Mouse (Mus musculus): Measurements from ENCODE around the gene Clba1. TPM values are rescaled to one million over a fixed set of nuclear protein-coding genes. Genes with fewer than 3 reads are reported as not detected.

The Clba1 gene
- polyA plus RNA-seq (2015; fragmentation: Nextera tagmentation; extraction: Ambion mirVana), result 21.7 and 24.2 TPM in 2 replicates

DNA sequence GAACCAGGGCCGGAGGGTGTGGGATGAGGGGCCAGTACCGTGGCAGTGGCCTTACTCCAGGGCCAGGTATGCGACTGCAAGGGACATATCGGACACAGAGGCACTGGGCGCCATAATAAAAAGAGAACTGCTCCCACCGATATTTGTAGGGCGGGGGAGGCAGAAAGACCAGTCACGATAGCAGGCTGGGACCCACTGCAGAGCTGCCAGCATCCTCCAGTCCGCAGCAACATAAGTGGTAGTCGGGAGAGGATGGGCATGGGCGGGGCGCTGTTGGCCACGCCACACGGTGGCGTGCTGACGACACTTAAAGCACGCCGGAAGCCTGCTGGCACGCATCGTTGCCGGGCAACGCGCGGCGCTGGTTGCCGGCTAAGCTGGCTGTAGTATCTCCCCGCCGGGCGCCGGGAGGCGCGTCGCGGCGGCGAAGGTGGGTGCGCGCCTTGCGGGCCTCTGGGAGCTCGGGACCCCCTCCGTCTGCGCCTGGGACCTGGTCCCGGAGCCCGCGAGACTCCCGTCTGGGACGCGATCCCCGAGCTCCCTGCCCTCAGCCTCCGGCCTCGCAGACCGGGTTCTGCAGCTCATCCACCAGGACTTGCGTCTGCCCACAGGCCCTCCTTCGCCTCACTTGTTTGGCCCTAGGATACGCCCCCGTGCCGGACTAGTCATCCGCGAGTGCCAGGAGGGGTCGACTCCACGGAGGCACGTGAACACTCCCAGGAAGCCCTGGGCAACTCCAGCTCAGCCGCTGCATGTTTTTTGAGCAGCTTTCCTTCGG, at the start of gene Clba1:
Gene Clba1 (plus strand): TSS at position 351 of the 778 bp plus-strand sequence.
- Histone ChIP-seq H3K27ac (ENCODE audit: low read depth, low read length) (peak within 1 kb of the TSS; percentile 83), H3K36me3 (ENCODE audit: control insufficient read depth, insufficient read depth, low read length) (no peaks in the 10 kb centered on the region; the same call in 1 of the 2 replicates), H3K4me2 (ENCODE audit: low read length) (peak within 1 kb of the TSS; percentile 88), H3K9ac (ENCODE audit: low read depth, low read length) (peak within 1 kb of the TSS; percentile 63), H3K9me3 (ENCODE audit: control insufficient read depth, low read length) (no peaks in the 10 kb centered on the region), H3K4me1 (ENCODE audit: control insufficient read depth, insufficient read depth, low read depth, low read length) (peaks cover 17% of the 10 kb centered on the region), H3K27me3 (replicated peaks; ENCODE audit: control insufficient read depth, insufficient read depth, low read length) (no peaks in the 10 kb centered on the region), H3K4me3 (ENCODE audit: low read length) (peak within 1 kb of the TSS; percentile 56)
- under 1% methylated on average over 64 of the region's 64 CpGs for WGBS
- ATAC-seq, result peak; percentile 95

DNA sequence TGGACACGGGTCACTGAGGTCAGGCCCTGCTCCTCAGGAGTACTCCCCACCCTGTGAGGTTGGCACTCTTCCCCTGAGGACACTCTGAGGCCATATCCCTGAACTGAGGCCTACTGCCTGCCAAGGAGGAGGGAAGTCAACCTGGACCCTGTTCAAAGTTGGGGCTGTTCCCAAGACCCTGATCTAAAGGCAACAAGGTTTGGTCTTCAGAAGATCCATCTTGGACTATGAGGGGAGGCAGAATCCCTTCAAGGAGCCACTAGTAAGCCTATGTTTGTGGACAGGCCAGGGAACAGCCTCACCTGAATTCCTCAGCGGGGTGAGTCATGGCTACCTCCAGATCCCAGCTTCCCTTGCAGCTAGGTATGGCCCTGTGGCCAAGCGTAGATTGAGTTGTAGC, 49.3 kb upstream of the Clba1 start:
- Histone ChIP-seq H3K27me3 (replicated peaks; ENCODE audit: control insufficient read depth, insufficient read depth, low read length) (no peaks in the 10 kb centered on the region), H3K36me3 (ENCODE audit: control insufficient read depth, insufficient read depth, low read length) (no peaks in the 10 kb centered on the region), H3K9me3 (ENCODE audit: control insufficient read depth, low read length) (no peaks in the 10 kb centered on the region; the same call in 1 of the 2 replicates), H3K4me1 (ENCODE audit: control insufficient read depth, insufficient read depth, low read depth, low read length) (no peaks in the 10 kb centered on the region), H3K27ac (ENCODE audit: low read depth, low read length) (no peak overlapping the region), H3K4me3 (ENCODE audit: low read length) (no peak overlapping the region), H3K4me2 (ENCODE audit: low read length) (no peak overlapping the region), H3K9ac (ENCODE audit: low read depth, low read length) (no peak overlapping the region)
- WGBS, result 81% methylated on average over 3 of the region's 3 CpGs
- no peak for ATAC-seq

DNA sequence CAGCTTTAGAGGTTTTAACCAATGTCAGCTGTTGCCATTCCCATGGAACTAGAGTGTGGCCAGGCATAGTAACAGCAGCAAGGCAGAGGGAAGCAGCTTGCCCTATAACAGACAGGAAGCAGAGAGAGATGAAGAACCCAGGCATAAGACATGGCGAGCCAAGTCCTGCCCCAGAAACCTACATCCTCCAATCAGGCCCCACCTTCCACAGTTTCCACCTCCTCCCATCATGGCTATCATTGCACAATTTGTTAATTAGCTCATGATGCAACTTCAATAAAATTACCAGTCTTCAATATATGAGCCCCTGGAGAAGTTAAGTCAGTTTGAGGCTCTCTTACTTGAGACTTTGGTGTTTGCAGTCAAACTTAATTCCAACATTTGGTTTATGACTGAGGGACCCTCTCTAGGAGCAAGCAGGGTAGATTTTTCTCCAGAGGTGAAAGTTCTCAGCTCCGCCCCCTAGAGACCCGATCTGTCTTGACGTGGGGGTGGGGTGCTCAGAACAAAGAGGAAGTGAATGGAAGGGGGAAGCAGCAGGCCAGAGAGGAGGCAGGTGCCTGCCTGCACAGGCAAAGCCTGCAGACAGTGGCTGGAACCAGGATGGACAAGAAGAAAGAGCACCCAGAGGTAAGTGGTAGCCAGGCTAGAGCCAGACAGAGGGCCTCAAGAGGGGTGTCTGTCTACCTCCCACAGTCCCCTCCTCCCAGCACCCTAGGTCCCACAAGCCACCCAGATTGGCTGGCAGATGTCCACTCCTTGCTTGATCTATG, 48.4 kb upstream of the Clba1 start, which contains the start of gene Pld4:
Gene Pld4 (plus strand): TSS at position 502 of the 773 bp plus-strand sequence.
- no peaks in the 10 kb centered on the region for H3K36me3 ChIP-seq (ENCODE audit: control insufficient read depth, insufficient read depth, low read length)
- no peak within 1 kb of the TSS for H3K4me3 ChIP-seq (ENCODE audit: low read length)
- H3K9ac ChIP-seq (ENCODE audit: low read depth, low read length), result no peak within 1 kb of the TSS
- no peak within 1 kb of the TSS for H3K27ac ChIP-seq (ENCODE audit: low read depth, low read length)
- no peak for ATAC-seq
- no peaks in the 10 kb centered on the region; the same call in 1 of the 2 replicates for H3K9me3 ChIP-seq (ENCODE audit: control insufficient read depth, low read length)
- no peaks in the 10 kb centered on the region for H3K27me3 ChIP-seq (replicated peaks; ENCODE audit: control insufficient read depth, insufficient read depth, low read length)
- H3K4me1 ChIP-seq (ENCODE audit: control insufficient read depth, insufficient read depth, low read depth, low read length), result no peaks in the 10 kb centered on the region
- WGBS, result 42% methylated on average over 4 of the region's 4 CpGs
- H3K4me2 ChIP-seq (ENCODE audit: low read length), result no peak within 1 kb of the TSS

DNA sequence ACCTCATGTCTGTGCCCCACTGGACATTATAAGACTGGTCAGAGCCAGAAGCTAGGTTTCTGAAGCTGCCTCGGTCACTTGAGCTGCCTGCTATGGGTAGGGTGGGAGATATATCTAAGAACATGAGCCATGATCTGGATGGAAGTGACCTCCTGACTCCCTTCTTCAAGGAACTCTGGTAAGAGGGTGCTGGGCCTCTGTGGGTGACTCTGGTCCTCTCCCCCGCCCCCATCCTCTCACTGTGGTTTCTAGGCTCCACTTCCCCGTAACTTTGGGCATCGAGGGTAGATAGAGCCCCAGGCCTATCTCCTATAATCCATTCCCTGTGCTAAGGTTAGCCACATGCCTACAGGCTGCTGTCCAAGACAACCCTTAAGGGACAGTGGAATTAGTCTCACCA, 47.3 kb upstream of the Clba1 start:
- Histone ChIP-seq H3K36me3 (ENCODE audit: control insufficient read depth, insufficient read depth, low read length) (no peaks in the 10 kb centered on the region), H3K27ac (ENCODE audit: low read depth, low read length) (no peak overlapping the region), H3K4me1 (ENCODE audit: control insufficient read depth, insufficient read depth, low read depth, low read length) (no peaks in the 10 kb centered on the region), H3K27me3 (replicated peaks; ENCODE audit: control insufficient read depth, insufficient read depth, low read length) (no peaks in the 10 kb centered on the region), H3K4me2 (ENCODE audit: low read length) (no peak overlapping the region), H3K4me3 (ENCODE audit: low read length) (no peak overlapping the region), H3K9ac (ENCODE audit: low read depth, low read length) (no peak overlapping the region), H3K9me3 (ENCODE audit: control insufficient read depth, low read length) (no peaks in the 10 kb centered on the region; the same call in 1 of the 2 replicates)
- ATAC-seq, result no peak
- WGBS, result 95% methylated on average over 4 of the region's 4 CpGs

DNA sequence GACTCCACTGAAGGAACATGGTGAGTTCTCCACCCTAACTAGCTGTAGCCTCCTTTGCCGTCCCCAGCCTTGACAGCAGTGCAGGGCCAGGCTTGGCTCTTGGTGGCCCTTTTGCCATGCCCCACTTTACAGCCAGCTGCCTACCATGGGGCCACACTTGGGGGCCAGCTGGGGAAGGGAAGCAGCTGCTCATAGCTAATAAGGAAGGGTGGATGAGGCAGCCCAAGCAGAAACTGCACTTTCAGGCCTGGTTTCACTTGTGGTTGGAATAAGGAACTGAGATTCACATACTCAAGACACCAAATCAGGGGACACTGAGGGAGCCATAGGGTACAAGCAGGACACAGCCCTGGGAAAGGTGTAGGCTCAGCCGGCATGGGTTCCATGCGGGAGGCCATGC, 46.7 kb upstream of the Clba1 start:
- Histone ChIP-seq H3K27me3 (replicated peaks; ENCODE audit: control insufficient read depth, insufficient read depth, low read length) (no peaks in the 10 kb centered on the region), H3K36me3 (ENCODE audit: control insufficient read depth, insufficient read depth, low read length) (no peaks in the 10 kb centered on the region), H3K27ac (ENCODE audit: low read depth, low read length) (no peak overlapping the region), H3K4me2 (ENCODE audit: low read length) (no peak overlapping the region), H3K4me1 (ENCODE audit: control insufficient read depth, insufficient read depth, low read depth, low read length) (no peaks in the 10 kb centered on the region), H3K9ac (ENCODE audit: low read depth, low read length) (no peak overlapping the region), H3K4me3 (ENCODE audit: low read length) (no peak overlapping the region), H3K9me3 (ENCODE audit: control insufficient read depth, low read length) (no peaks in the 10 kb centered on the region; the same call in 1 of the 2 replicates)
- no peak for ATAC-seq
- 86% methylated on average over 3 of the region's 3 CpGs for WGBS

DNA sequence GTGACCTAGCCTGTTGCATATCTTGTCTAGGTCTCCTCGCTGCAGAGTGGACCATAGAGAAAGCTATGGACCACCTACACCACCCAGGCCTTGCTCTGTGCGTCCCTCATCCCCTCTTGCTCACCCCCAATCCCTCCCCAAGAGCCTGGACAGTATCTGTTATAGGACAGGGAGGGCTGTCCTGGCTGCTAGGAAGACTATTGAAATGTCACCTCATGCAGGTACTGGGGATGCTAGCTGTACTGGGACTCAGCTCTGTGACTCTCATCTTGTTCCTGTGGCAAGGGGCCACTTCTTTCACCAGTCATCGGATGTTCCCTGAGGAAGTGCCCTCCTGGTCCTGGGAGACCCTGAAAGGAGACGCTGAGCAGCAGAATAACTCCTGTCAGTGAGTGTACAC, 45.6 kb upstream of the Clba1 start:
- no peak overlapping the region for H3K4me2 ChIP-seq (ENCODE audit: low read length)

DNA sequence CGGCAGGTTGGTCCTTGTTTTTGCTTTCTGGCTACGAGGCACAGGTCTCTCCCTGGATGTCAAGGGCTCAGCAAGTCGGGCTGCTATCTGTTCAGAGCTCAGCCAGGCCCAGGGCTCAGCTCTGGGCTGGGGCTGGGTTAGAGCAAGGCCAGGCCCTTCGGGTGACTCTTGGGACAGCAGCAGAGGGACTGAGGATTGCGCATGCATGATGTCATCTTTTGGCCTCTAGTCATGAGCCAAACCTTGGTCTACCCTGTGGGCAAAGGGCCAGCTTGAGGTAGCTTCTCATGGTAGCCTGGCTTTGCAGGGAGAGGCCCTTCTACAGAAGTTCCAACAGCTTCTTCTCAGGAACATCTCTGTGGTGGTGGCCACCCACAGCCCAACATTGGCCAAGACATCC, 44.6 kb upstream of the Clba1 start:
- 82% methylated on average over 5 of the region's 5 CpGs for WGBS
- no peak overlapping the region for H3K27ac ChIP-seq (ENCODE audit: low read depth, low read length)
- no peak overlapping the region for H3K4me2 ChIP-seq (ENCODE audit: low read length)
- no peaks in the 10 kb centered on the region for H3K27me3 ChIP-seq (replicated peaks; ENCODE audit: control insufficient read depth, insufficient read depth, low read length)
- ATAC-seq, result no peak
- H3K4me1 ChIP-seq (ENCODE audit: control insufficient read depth, insufficient read depth, low read depth, low read length), result no peaks in the 10 kb centered on the region
- H3K9ac ChIP-seq (ENCODE audit: low read depth, low read length), result no peak overlapping the region
- H3K4me3 ChIP-seq (ENCODE audit: low read length), result no peak overlapping the region
- H3K36me3 ChIP-seq (ENCODE audit: control insufficient read depth, insufficient read depth, low read length), result no peaks in the 10 kb centered on the region
- H3K9me3 ChIP-seq (ENCODE audit: control insufficient read depth, low read length), result no peaks in the 10 kb centered on the region

More for the DNA sequence above, 45.6 kb upstream of the Clba1 start:
- no peaks in the 10 kb centered on the region for H3K4me1 ChIP-seq (ENCODE audit: control insufficient read depth, insufficient read depth, low read depth, low read length)
- no peak overlapping the region for H3K4me3 ChIP-seq (ENCODE audit: low read length)
- WGBS, result 87% methylated on average over 4 of the region's 4 CpGs
- H3K27ac ChIP-seq (ENCODE audit: low read depth, low read length), result no peak overlapping the region
- H3K9me3 ChIP-seq (ENCODE audit: control insufficient read depth, low read length), result no peaks in the 10 kb centered on the region
- H3K36me3 ChIP-seq (ENCODE audit: control insufficient read depth, insufficient read depth, low read length), result no peaks in the 10 kb centered on the region
- ATAC-seq, result no peak
- H3K27me3 ChIP-seq (replicated peaks; ENCODE audit: control insufficient read depth, insufficient read depth, low read length), result no peaks in the 10 kb centered on the region
- no peak overlapping the region for H3K9ac ChIP-seq (ENCODE audit: low read depth, low read length)

DNA sequence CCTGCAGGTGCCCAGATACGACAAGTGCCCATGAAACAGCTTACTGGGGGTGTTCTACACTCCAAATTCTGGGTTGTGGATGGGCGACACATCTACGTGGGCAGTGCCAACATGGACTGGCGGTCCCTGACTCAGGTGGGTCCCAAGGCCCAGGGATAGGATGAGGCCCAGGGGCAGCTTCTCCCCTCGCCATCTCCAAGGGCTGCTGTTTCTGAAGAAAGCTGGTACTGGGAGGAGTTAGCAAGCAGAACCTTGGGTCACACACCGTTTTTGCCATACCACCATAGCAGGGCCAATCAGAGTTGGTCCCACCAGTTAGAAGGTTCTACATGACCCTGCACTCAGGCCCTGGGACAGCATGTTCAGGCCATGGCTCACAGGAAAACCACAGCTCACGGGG, 43.7 kb upstream of the Clba1 start:
- Histone ChIP-seq H3K9ac (ENCODE audit: low read depth, low read length) (no peak overlapping the region), H3K4me2 (ENCODE audit: low read length) (no peak overlapping the region), H3K9me3 (ENCODE audit: control insufficient read depth, low read length) (no peaks in the 10 kb centered on the region), H3K4me3 (ENCODE audit: low read length) (no peak overlapping the region), H3K27me3 (replicated peaks; ENCODE audit: control insufficient read depth, insufficient read depth, low read length) (no peaks in the 10 kb centered on the region), H3K4me1 (ENCODE audit: control insufficient read depth, insufficient read depth, low read depth, low read length) (no peaks in the 10 kb centered on the region), H3K27ac (ENCODE audit: low read depth, low read length) (no peak overlapping the region), H3K36me3 (ENCODE audit: control insufficient read depth, insufficient read depth, low read length) (no peaks in the 10 kb centered on the region)
- ATAC-seq, result no peak
- 93% methylated on average over 7 of the region's 7 CpGs for WGBS

DNA sequence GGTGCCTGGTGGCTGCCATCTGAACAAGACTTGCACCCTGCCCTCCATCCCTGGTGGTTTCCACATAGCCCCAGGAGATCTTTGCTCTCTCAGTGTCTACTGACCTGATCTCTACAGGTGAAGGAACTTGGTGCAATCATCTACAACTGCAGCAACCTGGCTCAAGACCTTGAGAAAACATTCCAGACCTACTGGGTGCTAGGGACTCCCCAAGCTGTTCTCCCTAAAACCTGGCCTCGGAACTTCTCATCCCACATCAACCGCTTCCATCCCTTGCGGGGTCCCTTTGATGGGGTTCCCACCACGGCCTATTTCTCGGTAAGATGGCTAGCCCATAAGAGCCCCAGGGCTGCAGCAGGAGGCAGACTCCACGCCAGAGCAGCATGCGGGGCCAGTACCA, 42.2 kb upstream of the Clba1 start:
- WGBS, result 93% methylated on average over 7 of the region's 7 CpGs
- Histone ChIP-seq H3K27ac (ENCODE audit: low read depth, low read length) (no peak overlapping the region), H3K9ac (ENCODE audit: low read depth, low read length) (no peak overlapping the region), H3K4me2 (ENCODE audit: low read length) (no peak overlapping the region), H3K4me1 (ENCODE audit: control insufficient read depth, insufficient read depth, low read depth, low read length) (no peaks in the 10 kb centered on the region), H3K27me3 (replicated peaks; ENCODE audit: control insufficient read depth, insufficient read depth, low read length) (no peaks in the 10 kb centered on the region), H3K9me3 (ENCODE audit: control insufficient read depth, low read length) (no peaks in the 10 kb centered on the region), H3K4me3 (ENCODE audit: low read length) (no peak overlapping the region), H3K36me3 (ENCODE audit: control insufficient read depth, insufficient read depth, low read length) (no peaks in the 10 kb centered on the region)
- no peak for ATAC-seq

Data from hindbrain, embryonic 16.5 days (tissue).